Mouse (Mus musculus) spleen, adult 12 weeks (tissue): Measurements from ENCODE around the gene Tyw1.

ENCODE experiments used
- DNase-seq: peaks from one replicate; pipeline ENCODE4 v3.0.0; 2022; ENCODE audit warnings: low spot score

Tyw1 gene

GRCm38 (mm10) chr5:130316321-130316720 lies 60.9 kb downstream of the Tyw1 start:
- no peak for DNase-seq

- no peak for DNase-seq
Measured at GRCm38 (mm10) chr5:130319783-130320182, 64.4 kb downstream of the Tyw1 start.

- DNase-seq: no peak
Measured at GRCm38 (mm10) chr5:130320485-130320884, 65.1 kb downstream of the Tyw1 start.

GRCm38 (mm10) chr5:130325486-130325885 lies 70.1 kb downstream of the Tyw1 start:
- DNase-seq: no peak

GRCm38 (mm10) chr5:130327615-130328263 lies 72.3 kb downstream of the Tyw1 start:
- no peak for DNase-seq

GRCm38 (mm10) chr5:130328366-130328765 lies 72.9 kb downstream of the Tyw1 start:
- DNase-seq: no peak

- no peak for DNase-seq
Measured at GRCm38 (mm10) chr5:130329889-130330288, 74.5 kb downstream of the Tyw1 start.

GRCm38 (mm10) chr5:130330801-130331200 lies 75.4 kb downstream of the Tyw1 start:
- no peak for DNase-seq

GRCm38 (mm10) chr5:130331206-130331605 lies 75.8 kb downstream of the Tyw1 start:
- no peak for DNase-seq

- no peak for DNase-seq
Measured at GRCm38 (mm10) chr5:130333566-130333965, 78.1 kb downstream of the Tyw1 start.

GRCm38 (mm10) chr5:130333971-130334370 lies 78.6 kb downstream of the Tyw1 start:
- DNase-seq: no peak

- no peak for DNase-seq
Measured at GRCm38 (mm10) chr5:130335462-130335861, 80.0 kb downstream of the Tyw1 start.

- DNase-seq: no peak
Measured at GRCm38 (mm10) chr5:130340656-130341055, 85.2 kb downstream of the Tyw1 start.

GRCm38 (mm10) chr5:130344999-130345398 lies 89.6 kb downstream of the Tyw1 start:
- no peak for DNase-seq

- no peak for DNase-seq
Measured at GRCm38 (mm10) chr5:130345871-130346270, 90.5 kb downstream of the Tyw1 start.

- DNase-seq: no peak
Measured at GRCm38 (mm10) chr5:130355223-130355622, 99.8 kb downstream of the Tyw1 start.

GRCm38 (mm10) chr5:130363111-130363510 lies 107.7 kb downstream of the Tyw1 start:
- no peak for DNase-seq

GRCm38 (mm10) chr5:130363773-130364172 lies 108.4 kb downstream of the Tyw1 start:
- no peak for DNase-seq

GRCm38 (mm10) chr5:130368236-130368635 lies 112.8 kb downstream of the Tyw1 start:
- DNase-seq: no peak

- DNase-seq: no peak
Measured at GRCm38 (mm10) chr5:130369237-130369636, 113.8 kb downstream of the Tyw1 start, which contains the start of gene Caln1. TSS of gene Caln1 (plus strand) at chr5:130369455.

- DNase-seq: no peak
Measured at GRCm38 (mm10) chr5:130375411-130375810, 120.0 kb downstream of the Tyw1 start.

- DNase-seq: no peak
Measured at GRCm38 (mm10) chr5:130384222-130384912, 128.9 kb downstream of the Tyw1 start, which contains the start of gene A330070K13Rik. TSS of gene A330070K13Rik (minus strand) at chr5:130384631.

- no peak for DNase-seq
Measured at GRCm38 (mm10) chr5:130386418-130386817, 131.0 kb downstream of the Tyw1 start.
